Mouse (Mus musculus) cerebellum, adult 11-12 months (tissue): Measurements from ENCODE around the gene Cfap157.

ENCODE experiments used
- DNase-seq: peaks from one replicate; pipeline ENCODE4 v3.0.0; 2022

Cfap157 gene

DNA sequence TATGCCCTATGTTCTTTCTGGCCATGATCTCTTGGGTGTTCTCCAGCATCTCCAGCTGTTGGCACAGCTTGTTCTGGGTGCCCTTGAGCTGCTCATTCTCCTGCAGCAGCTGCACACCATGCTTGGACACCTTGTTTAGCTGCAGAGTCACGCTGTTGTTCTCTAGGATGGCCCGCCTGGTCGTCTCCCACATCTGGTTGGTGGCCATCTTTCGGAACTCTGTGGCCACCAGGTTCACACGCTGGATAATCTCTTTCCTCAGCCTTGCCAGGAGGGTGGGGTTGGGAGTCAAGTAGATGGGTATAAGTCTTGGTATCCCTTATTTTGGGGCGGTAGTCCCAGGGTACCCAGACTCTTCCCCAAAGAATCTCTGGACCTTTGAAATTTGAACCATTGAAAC lies 4.5 kb downstream of the Cfap157 start:
- DNase-seq, result no peak

DNA sequence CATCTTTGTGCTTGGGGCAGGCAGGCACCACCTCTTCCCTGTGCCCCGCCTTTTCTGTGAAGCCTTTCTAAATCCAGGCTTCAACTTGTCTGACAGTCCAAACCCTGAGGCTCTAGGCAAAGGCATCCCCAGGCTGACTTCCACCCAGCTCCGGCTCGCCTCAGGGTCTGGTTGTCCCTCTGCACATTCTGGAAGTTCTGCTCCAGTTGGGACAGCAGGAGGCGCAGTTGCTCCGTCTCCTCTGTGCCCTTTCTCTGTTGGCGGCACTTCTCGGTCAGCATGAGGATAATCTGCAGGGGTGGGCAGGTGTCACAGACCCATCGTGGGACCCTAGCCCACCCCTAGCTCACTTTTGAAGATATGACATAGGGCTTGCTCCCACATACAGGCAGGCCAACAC lies 5.1 kb downstream of the Cfap157 start:
- peak; percentile 72 for DNase-seq

DNA sequence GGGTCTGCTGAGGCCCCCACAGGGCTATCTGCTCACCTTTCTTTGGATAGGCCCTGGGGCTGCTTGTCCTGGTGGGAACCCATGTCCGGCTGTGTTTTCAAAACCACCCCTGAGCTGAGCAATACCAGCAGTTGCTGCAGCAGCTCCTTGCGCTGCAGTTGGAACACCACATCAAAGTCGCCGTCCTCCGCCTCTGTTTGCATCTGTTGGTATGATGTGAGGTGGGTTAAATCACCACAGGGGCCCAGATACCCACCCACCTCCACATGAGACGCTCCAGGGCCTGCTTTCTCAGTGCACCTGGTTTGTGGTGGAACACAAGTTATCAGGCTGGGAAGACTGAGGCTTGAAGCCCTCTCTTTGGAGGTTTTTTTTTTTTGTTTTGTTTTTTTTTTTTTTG lies 6.1 kb downstream of the Cfap157 start:
- no peak for DNase-seq

DNA sequence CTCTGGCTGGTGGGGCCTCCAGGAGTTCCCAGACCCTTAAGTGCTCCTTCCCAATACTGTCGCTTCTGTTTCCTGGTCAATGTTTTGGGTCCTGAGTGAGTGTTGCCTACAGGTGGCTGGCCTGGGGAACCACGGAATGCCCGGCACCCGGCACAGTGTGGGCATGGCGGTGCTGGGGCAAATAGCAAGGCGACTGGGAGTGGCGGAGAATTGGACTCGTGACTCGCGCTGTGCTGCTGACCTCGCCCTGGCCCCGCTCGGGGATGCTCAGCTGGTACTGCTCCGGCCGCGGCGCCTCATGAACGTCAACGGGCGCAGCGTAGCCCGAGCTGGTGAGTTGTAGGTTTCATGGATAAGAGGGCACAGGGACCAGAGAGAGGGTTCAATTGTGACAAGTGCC lies 8.0 kb downstream of the Cfap157 start:
- DNase-seq, result no peak

DNA sequence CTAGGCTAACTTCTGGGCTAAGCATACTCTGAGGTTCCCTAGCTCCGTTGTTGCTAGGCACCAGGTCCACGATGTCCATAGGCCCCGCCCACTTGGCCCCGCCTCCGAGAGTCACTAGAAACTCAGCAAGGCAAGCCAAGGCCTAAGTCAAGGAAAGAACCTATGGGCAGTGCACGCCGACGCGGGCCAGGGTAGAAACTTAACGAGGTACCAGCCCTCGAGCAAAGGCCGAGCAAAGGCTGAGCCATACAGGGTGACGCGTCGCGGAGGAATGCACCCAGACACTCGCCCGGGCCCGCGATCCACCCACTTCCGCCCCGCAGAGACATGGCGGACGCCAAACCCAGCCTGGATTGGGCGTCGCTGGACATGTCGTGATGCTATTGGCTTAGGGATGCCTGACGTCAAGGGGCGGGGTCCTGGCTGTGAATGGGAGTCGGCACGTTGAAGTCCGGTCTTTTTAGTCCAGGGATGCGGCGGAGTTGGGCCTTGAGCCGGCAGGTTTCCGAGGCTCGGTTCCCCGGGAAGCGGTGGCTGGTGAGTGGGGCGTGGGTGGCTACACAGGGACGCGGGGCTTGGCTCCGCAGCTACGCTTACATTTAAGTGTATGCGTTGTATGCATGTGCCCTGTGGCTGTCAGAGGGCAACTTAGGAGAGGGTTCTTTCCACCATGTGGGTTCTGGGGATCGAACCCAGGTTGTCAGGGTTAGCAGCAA lies 8.7 kb downstream of the Cfap157 start, which contains the start of the genes Ttc16 and Ptrh1:
Ttc16 (minus strand) TSS at position 275 of the 716 bp plus-strand sequence.
Ptrh1 (plus strand) TSS at position 428 of the 716 bp plus-strand sequence.
- peak; percentile 96 for DNase-seq

DNA sequence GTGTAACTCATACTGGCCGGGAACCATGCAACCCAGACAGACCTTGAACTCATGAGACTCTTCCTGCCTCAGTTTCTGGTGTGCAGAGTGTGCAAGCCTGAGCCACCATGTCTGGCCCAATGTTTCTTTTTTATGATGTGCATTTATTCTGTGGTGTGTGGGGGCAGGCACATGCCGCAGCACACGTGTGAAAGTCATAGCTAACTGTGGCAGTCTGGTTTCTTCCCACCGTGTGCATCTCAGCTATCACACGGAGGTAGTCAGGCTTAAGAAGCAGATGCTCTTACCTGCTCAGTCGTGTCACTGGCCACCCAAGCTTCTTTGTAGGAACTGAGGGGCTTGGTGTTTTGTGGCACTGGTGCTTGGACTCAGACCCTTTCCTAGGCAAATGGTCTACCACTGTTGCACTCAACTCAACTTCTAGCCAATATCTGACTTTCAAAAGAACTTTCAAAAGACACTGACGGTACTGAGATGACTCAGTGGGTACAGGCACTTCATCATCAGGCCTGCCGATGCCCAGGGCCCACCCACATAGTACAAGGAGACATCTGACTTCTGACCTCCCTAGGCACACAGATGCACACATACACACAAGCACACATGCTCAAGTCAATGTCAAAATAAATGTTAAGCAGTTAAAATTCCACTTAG lies 11.5 kb downstream of the Cfap157 start:
- no peak for DNase-seq

DNA sequence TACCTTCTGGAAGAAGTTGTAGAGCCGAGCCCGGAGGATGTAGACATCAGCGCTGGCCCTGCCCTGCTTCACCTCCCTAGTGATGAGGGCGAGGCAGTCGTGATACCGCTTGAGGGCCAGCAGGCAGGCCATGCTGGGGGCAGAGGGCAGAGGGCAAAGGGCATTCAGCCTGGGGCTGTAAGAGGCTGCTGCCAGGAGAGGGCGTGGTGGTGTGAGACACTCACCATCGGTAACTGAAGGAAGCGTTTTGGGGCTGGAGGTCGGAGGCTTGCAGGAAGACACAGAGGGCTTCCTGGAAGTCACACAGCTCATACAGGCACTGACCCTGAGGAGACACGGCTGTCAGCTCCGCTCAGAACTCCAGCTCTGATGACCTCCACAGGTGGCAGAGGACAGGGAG lies 12.3 kb downstream of the Cfap157 start:
- DNase-seq, result no peak

DNA sequence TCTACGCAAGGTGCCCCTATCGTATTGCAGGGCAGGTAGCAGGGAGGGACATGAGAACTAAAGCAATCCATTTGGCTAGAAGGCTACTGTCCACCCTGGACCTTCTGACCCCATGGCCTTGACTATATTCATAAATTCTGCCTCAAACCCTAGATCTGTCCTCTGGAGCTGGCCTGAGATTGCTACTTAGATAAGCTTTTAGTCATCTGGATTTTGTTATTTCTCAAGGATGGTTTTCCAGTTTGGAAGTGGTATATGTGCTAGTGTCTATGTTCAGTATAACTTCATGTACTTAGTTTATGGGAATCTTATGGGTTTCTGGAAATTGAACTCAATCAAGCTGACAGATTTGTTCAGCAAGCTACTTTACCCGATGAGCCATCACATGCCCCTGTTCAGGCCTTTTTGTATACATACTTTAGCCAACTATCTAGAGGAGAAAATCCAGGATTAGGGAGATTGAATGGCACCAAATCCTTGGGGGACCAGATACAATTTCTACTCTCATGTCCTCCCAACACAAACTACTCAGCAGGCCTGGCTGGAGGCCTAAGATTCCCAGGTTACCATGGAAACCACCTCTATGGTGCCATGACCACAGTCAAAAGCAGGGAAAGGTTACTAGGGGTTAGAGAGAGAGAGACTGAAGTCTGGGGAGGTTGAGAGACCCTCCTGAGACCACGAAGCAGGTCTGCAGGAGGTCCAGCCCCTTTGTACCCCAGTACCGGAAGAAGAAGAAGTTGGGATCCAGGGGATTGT lies 14.7 kb downstream of the Cfap157 start:
- DNase-seq, result no peak

DNA sequence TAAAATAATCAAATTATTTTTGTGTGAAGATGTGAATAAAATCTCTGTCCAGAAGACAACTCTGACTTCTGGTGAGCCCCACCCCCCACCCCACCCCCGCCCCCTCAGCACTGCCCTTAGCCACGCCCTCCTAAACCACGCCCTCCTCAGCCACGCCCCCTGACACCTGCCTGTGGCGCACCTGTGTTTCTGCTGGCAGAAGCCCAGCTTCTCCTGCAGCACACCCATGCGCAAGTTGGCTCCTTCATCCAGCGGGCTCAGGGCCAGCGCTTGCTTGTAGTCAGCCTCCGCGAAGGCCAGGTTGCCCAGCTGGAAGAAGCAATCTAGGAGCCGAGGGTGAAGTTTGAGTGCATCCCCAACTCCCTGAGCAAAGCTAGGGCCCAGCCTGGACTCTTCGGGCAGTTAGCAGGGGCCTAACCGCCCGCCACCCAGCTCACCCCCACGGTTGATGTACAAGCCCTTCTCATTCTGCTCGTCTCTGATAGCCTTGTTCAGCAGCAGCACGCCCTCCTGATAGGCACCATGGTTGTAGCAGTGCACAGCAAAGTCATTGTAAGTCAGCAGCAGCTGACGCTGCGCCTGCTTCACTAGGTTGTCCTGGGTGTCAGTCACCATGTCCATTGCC lies 15.5 kb downstream of the Cfap157 start:
- DNase-seq, result no peak

DNA sequence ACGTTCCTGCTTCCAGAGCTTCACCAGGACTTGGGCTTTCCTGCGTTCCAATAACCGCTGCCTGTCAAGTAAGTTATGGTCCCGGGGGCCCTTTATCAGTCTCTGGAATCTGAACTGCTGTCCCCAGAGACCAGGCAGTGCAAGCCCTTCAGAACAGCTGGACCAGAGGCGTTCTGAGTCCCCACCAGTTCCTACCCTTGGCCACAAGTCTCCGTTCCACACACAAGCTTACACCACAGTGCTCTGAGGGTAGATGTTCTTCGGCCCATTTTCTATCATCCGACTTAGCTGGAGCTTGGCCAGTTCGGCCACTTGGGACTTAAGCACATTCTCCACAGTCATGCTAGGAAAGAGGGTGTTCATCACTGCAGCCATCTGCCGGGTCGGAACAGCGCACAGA lies 17.0 kb downstream of the Cfap157 start:
- DNase-seq, result no peak

DNA sequence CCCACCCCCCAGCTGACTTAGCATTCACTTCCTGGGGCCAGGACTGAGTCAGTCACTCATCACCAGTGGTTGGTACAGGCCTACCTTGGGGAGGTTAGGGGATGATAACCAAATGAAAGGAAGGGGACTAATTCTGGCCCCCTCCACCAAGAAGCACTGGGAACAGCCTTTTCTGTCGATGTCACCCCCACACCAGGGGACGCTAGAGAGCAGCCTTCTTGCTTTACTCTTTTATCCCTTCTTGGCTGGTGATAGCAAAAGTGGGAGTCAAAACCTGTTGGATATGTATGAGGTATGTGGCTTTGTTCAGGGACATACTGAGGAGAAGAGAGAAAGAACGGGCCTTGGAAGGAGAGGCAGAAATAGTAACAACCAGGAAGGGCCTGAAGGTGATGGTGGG lies 20.9 kb downstream of the Cfap157 start:
- no peak for DNase-seq

DNA sequence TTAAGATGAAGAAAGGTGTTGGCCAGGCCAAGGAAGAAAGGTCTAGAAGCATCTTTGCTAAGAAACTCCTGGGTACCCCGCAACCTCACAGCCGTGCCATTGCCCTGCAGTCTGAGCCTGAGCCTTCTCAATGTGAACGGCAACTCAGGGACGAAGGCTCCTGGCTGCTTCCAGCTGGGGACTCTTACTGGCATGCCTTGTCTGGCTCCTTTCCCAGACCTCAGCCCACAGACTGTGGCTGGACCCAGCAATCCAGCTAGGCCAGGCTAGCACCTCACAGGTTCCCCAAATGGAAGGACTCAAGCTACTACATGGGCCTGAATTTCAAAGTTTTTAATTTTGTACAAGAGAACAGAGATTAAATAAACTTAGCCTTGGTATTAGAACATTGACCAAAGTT lies 22.4 kb downstream of the Cfap157 start:
- DNase-seq, result no peak

DNA sequence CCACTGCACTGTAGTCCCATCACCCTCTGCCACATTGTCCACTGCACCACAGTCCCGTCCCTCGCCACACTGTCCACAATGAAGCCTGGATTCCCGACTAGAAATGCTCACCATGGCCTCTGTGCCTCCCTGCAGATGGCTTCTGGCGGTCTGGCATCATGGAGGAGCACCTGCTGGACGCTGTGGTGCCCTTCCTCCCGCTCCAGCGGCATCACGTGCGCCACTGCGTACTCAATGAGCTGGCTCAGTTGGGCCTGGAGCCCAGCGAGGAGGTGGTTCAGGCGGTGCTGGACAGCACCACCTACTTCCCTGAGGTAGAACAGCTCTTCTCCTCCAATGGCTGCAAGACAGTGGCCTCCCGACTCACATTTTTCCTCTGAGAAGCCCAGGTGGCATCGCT lies 22.9 kb downstream of the Cfap157 start:
- no peak for DNase-seq

DNA sequence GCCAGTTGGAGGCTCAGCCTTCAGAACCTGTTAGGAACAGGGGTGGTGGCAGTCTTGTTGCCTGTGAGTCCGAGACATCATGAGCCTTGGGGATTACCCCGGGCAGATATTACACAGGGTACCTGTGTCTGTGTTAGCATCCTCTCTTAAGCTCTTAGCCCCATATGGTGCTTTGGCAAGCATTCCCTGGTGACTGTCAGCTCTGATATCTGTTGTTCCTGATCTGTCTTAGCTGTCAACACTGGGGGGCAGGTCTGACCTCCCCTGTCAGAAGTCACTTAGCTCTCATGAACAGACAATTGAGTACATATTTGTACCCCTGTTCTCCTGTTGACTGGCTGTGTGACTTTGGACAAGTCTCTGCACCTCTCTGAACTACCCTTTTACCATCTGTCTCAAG lies 25.2 kb downstream of the Cfap157 start:
- DNase-seq, result no peak

DNA sequence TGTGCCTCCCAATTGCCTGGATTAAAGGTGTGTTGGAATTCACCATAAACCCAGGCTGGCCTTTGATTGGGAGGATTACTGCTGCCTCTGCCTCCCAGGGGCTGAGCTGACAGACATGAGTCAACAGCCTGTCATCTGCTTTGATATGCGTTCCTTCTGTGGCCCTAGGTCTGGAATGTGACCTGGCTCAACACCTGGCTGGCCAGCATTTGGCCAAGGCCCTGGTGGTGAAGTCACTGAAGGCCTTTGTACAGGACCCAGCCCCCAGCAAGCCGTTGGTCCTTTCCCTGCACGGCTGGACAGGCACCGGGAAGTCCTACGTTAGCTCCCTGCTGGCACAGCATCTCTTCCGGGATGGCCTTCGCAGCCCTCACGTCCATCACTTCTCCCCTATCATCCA lies 25.7 kb downstream of the Cfap157 start:
- DNase-seq, result no peak

DNA sequence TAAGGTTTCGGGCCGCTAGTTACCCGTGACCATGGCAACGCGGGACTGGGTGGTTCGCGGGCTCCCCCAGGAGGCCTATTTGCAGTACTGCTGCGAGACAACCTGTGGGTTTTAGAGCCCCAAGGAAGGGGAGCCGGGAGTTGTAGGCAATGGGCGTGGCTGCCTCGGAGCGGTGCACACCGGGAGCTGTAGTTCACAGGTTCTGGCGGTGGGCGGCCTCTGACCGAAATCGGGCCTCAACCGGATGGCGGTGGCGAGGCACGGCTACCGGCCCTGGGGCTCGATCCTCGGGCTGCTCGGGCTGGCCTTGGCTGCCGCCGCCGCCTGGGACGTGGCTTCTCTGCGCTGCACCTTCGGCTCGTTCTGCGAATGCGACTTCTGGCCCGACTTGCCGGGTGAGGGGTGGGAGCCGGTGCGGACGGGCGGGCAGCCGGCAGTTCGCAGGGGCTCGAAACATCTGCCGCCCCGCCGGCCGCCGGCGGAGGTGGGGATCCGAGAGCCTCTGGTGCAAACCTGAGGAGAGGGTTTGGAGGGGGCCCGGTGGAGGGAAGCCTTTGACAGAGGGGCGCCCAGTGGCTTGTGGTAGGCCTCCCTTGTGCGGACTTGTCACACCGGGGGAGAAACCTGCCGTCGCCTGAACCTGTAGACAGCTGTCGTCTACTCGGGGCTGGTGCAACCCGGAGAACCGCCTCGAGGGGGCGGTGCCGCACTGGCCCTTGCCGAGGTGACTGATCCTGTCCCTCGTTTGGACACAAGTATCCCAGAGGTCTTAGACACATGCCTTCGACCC lies 27.0 kb downstream of the Cfap157 start, which contains the start of gene Tor2a:
Tor2a (plus strand) TSS at position 179 of the 790 bp plus-strand sequence.
- peak; percentile 97 for DNase-seq

DNA sequence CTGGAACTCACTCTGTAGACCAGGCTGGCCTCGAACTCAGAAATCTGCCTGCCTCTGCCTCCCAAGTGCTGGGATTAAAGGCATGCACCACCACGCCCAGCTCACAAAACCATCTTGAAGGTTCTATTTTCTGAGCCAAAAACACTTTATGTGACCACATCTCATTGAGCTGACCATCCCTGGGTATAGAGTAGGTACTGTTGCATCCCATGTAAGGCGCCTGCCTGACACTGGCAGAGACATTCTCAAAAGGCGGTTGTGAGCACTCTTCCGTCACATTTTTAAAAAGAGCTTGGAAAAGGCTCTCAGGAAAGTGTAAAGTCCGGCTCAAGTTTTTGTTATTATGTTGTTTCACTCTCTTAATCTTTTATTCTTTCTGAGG lies 27.6 kb downstream of the Cfap157 start:
- DNase-seq, result no peak

DNA sequence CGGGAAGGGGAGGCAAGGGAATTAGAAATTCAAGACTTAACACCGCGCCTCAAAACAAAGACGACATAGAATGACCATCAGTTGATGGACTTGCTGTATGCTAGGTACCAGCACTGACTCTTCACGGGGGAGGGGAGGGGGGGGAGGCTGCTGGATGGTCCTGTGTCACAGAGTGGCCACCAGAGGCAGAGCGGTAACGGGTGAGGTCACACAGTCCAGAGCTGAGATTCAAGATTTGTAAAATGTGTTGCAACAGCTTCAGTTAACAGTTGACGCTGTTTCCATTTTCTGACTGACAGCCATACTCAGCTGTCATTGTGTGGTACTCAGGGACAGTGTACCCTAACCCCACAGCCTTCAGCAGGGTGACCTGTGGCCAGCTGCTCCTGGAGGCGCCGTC lies 32.0 kb downstream of the Cfap157 start:
- no peak for DNase-seq

DNA sequence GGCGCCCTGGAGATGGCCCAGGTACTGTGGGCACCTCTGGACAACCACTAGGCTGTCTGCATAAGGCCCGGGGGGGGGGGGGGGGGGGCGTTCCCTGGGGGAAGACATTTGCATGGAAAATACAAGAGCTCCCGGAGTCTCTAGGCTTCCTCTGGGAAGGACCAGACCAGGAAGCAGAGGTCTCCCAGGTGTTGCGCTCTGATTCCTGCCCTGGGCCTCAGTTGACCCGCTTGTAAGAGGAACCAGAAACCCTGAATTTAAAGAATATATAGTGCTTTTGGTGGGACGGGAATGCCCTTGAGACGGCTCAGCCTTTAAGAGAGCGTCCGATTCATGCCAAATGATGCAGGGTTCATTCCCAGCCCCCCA lies 32.6 kb downstream of the Cfap157 start:
- no peak for DNase-seq

DNA sequence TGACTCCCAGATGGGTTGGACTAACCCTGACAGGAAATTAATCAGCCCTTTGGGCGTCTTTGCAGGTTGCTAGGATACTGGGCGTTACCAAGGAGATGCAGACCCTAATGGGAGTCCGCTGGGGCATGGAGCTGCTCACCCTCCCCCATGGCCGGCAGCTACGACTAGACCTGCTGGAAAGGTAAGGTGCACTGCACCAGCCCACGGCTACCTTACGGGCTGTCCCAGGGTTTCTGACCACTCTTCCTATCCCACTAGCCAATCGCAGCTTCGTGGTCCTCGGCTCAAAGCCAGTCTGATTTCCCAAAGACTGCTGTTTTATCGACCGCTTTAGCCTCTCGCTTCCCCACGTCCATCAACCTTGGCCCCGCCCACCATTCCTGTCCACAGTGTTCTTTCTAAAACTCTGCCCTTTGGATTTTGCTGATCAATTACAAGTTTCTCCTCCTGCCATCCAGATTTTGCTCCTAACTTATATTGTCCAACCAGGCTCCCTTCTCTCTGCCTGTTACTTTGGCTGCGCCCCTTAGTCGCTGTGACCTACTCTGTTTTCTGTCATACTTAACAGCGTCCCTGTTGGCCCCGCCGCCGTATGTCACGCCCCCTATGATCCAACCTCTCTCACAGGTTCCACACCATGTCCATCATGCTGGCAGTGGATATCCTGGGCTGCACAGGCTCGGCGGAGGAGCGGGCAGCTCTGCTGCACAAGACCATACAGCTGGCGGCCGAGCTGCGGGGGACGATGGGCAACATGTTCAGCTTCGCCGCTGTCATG lies 33.2 kb downstream of the Cfap157 start:
- DNase-seq, result no peak

DNA sequence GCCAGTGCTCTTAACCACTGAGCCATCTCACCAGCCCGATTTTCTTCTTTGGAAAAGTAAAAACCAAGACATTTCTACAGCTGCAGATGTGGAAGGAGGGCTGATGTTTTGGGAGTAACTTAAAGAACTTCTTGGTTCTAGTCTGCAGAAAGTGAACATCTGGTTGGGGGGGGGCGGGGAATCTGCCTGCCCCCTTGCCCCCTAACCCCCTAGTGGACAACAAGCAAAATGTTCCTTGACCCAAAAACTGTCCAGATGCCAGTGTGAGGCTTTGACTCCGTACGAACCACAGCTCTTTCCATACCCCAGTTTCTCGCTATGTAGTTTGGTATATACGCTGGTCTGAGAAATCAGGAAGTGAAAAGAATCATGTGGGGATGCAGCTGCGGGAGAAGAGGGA lies 34.0 kb downstream of the Cfap157 start:
- DNase-seq, result no peak

DNA sequence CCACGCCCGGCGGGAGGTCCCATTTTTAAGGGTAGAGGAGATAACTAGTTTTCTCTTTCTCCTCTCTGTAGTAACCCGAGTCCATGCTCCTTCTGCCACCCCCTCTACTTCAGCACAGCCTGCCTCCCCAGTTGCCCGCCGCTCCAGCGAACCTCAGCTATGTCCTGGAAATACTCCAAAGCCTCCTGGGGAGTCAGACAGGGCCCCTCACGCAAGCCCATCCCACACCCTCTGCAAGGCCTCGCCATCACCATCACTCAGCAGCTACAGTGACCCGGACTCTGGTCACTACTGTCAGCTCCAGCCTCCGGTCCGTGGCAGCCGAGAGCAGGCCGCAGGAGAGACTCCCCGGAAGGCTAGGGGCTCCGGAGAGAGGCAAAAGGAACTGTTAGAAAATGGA lies 35.1 kb downstream of the Cfap157 start:
- DNase-seq, result no peak
